Mouse (Mus musculus) small intestine, adult 2 months (tissue): ENCODE results near the gene Tctex1d4.

Experiments
- CTCF ChIP-seq: fragments of 200-500 bp; IDR thresholded peaks from 2 replicates; pipeline ENCODE4 v1.5.1; 2012; ENCODE audit warnings: low read depth, mild to moderate bottlenecking, control low read depth, inconsistent platforms, low read length, moderate library complexity, mixed read lengths; ENCODE audit not compliant: insufficient replicate concordance, insufficient read length; ENCODE audit errors: extremely low read depth
- POLR2A ChIP-seq: fragments of 200-500 bp; IDR thresholded peaks from 2 replicates; pipeline ENCODE4 v1.6.1; 2012; ENCODE audit warnings: low read depth, mild to moderate bottlenecking, control low read depth, inconsistent platforms, low read length, moderate library complexity

DNA sequence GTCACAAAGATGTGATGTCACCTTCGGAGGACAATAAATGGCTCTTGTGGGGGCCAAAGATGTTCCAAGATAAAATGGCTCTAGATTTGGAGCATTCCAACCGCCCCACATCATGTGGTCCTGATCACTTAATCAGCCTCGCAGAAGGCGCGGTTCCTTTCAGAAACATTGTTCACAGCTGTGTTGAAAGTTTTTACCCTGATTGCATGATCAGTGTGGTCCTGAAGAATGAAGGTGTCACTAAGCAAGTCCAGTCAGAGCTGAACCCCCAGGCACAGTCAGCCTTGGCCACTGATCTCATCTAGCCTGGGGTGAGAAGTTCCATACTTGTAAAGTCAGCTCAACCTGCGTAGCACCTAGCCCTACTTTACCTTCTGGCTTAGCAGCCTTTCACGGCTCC lies 8.7 kb upstream of the Tctex1d4 start:
- TF ChIP-seq POLR2A (no peak), CTCF (no peak)
